Comparison of ENCODE assay signal across 16 mouse cellular contexts in genomic region chr10:69348206-69348605, GRCm38 (mm10). TPM values are rescaled to one million over a fixed set of nuclear protein-coding genes. Genes with fewer than 3 reads are reported as not detected.
DNase-seq lines count a peak whose midpoint lies in the region; ATAC-seq and TF ChIP-seq lines count a peak whose summit lies in the region.
"Had no signal": no experiment of that assay in that cellular context is flagged by ENCODE, and none has a peak within 500 bp of the region (broad histone marks: within the 10 kb centered on the region; RNA-seq: fewer than 3 reads in every experiment).

No protein-coding gene starts in this region.

- peaks cover 75% of the 10 kb centered on the region for H3K36me3 ChIP-seq in heart, embryonic 13.5 days
- peaks cover 78% of the 10 kb centered on the region for H3K36me3 ChIP-seq in lung, embryonic 14.5 days (ENCODE audit: insufficient read depth)
- peaks cover 70% of the 10 kb centered on the region for H3K36me3 ChIP-seq in embryonic facial prominence, embryonic 14.5 days (ENCODE audit: control insufficient read depth, insufficient read depth, low read length)

- peak overlapping the region; percentile 19; the same call in 1 of the 2 replicates for H3K9ac ChIP-seq in heart, embryonic 13.5 days
- H3K9ac ChIP-seq in lung, embryonic 14.5 days = no peak overlapping the region
- H3K9ac ChIP-seq in embryonic facial prominence, embryonic 14.5 days (ENCODE audit: low read depth, low read length) = peak overlapping the region; percentile 22; the same call in 1 of the 2 replicates
- H3K9ac ChIP-seq: stomach, embryonic 15.5 days had no signal

- H3K4me3 ChIP-seq in heart, embryonic 13.5 days = no peak overlapping the region
- H3K4me3 ChIP-seq in lung, embryonic 14.5 days (ENCODE audit: low read depth, low read length) = no peak overlapping the region
- H3K4me3 ChIP-seq in lung, adult 2 months (replicated peaks; ENCODE audit: extremely low read depth, low read depth, low read length) = no peak overlapping the region
- no peak overlapping the region for H3K4me3 ChIP-seq in embryonic facial prominence, embryonic 14.5 days (ENCODE audit: low read depth, low read length)
- H3K4me3 ChIP-seq: stomach, embryonic 15.5 days had no signal

- no peak overlapping the region for H3K27ac ChIP-seq in heart, embryonic 13.5 days (replicated peaks)
- no peak overlapping the region for H3K27ac ChIP-seq in lung, embryonic 14.5 days (ENCODE audit: low read depth)
- 0 out of 2 replicates have a peak overlapping the region, but pooled peaks have one; percentile 28 for H3K27ac ChIP-seq in embryonic facial prominence, embryonic 14.5 days (replicated peaks; ENCODE audit: low read depth, low read length)
- H3K27ac ChIP-seq: stomach, embryonic 15.5 days had no signal

- H3K27me3 ChIP-seq in heart, embryonic 13.5 days (replicated peaks) = no peaks in the 10 kb centered on the region
- H3K27me3 ChIP-seq in lung, embryonic 14.5 days (ENCODE audit: insufficient read depth, low read length) = no peaks in the 10 kb centered on the region
- H3K27me3 ChIP-seq in embryonic facial prominence, embryonic 14.5 days (replicated peaks; ENCODE audit: control insufficient read depth, insufficient read depth, low read length) = no peaks in the 10 kb centered on the region
- H3K27me3 ChIP-seq: stomach, embryonic 15.5 days had no signal

- intact Hi-C loops in heart, postnatal 36 days (cut with DNase I) = no loop called here

- no peak for TF ChIP-seq POLR2A in lung, adult 2 months (IDR thresholded peaks at IDR 0.05; ENCODE audit: borderline replicate concordance, extremely low read depth, low read depth, low read length)

- DNase-seq in heart, postnatal 36 days = no peak
- DNase-seq in lung, embryonic 14.5 days = peak; percentile 15
- no peak for DNase-seq in lung, adult 2 months
- peak; percentile 14 for DNase-seq in embryonic facial prominence, embryonic 14.5 days (ENCODE audit: low spot score)
- DNase-seq in testis, postnatal 14 days (ENCODE audit: low spot score) = no peak
- DNase-seq in cerebellum, adult 11 months = no peak
- no peak for DNase-seq in c-Kit-positive CD71-positive TER-119-positive erythroid progenitor cells, embryonic 14.5 days (ENCODE audit: low spot score)
- DNase-seq: adrenal gland, adult 8-10 months; cerebellum, postnatal 14 days; kidney, adult 8-10 months; kidney, postnatal 4 days; lung, postnatal 36 days; midbrain, embryonic 14.5 days; thymus, postnatal 14 days had no signal

- peaks cover 64% of the 10 kb centered on the region for H3K4me1 ChIP-seq in heart, embryonic 13.5 days
- peaks cover 12% of the 10 kb centered on the region; the same call in 1 of the 2 replicates for H3K4me1 ChIP-seq in lung, embryonic 14.5 days (ENCODE audit: insufficient read depth)
- H3K4me1 ChIP-seq in lung, adult 2 months (ENCODE audit: control insufficient read depth, insufficient read depth, low read length) = peaks cover 5% of the 10 kb centered on the region; the same call in 1 of the 2 replicates
- H3K4me1 ChIP-seq in embryonic facial prominence, embryonic 14.5 days (ENCODE audit: control insufficient read depth, insufficient read depth, low read length) = peaks cover 41% of the 10 kb centered on the region

- TF ChIP-seq CTCF in lung, embryonic 14.5 days (IDR thresholded peaks at IDR 0.05; ENCODE audit: low read depth) = no peak
- TF ChIP-seq CTCF in lung, adult 2 months (IDR thresholded peaks at IDR 0.05; ENCODE audit: insufficient read depth, low read length) = no peak

- no peaks in the 10 kb centered on the region for H3K9me3 ChIP-seq in heart, embryonic 13.5 days
- H3K9me3 ChIP-seq in lung, embryonic 14.5 days (ENCODE audit: low read depth, low read length) = no peaks in the 10 kb centered on the region
- H3K9me3 ChIP-seq in embryonic facial prominence, embryonic 14.5 days (ENCODE audit: control insufficient read depth, low read length) = no peaks in the 10 kb centered on the region
- H3K9me3 ChIP-seq: stomach, embryonic 15.5 days had no signal

- WGBS in heart, embryonic 13.5 days = 68% methylated on average over 8 of the region's 8 CpGs
- 64% methylated on average over 8 of the region's 8 CpGs for WGBS in lung, embryonic 14.5 days
- 65% methylated on average over 8 of the region's 8 CpGs for WGBS in lung, adult 2 months
- WGBS in embryonic facial prominence, embryonic 14.5 days = 32% methylated on average over 8 of the region's 8 CpGs

- ATAC-seq in heart, embryonic 13.5 days (ENCODE audit: extremely low read depth, insufficient number of reproducible peaks, low FRiP score, low TSS enrichment) = no peak
- ATAC-seq in lung, embryonic 14.5 days (ENCODE audit: insufficient read depth) = no peak
- no peak for ATAC-seq in embryonic facial prominence, embryonic 14.5 days (ENCODE audit: low read depth)

- H3K4me2 ChIP-seq in heart, embryonic 13.5 days = peak overlapping the region; percentile 76
- no peak overlapping the region for H3K4me2 ChIP-seq in lung, embryonic 14.5 days
- peak overlapping the region; percentile 26 for H3K4me2 ChIP-seq in embryonic facial prominence, embryonic 14.5 days (ENCODE audit: low read depth, low read length)

RNA-seq across cellular contexts. Expression of gene Cdk1, which starts 4.5 kb away (rescaled TPM):
- 344 and 384 TPM in 2 replicates for polyA plus RNA-seq in heart, embryonic 13.5 days (2015; fragmentation: Nextera tagmentation; extraction: Ambion mirVana)
- total RNA-seq in heart, postnatal 36 days (2021) = 1 to 10 TPM; 2.4 to 2.7 TPM
- polyA plus RNA-seq in lung, embryonic 14.5 days (2014; fragmentation: Nextera tagmentation; extraction: Ambion mirVana) = 684 and 700 TPM in 2 replicates
- polyA plus RNA-seq in lung, adult 2 months (2012; rRNA removed) = 2.9 and 5.8 TPM in 2 replicates
- 397 and 436 TPM in 2 replicates for polyA plus RNA-seq in embryonic facial prominence, embryonic 14.5 days (2014; fragmentation: Nextera tagmentation; extraction: Ambion mirVana)

RNA-seq across cellular contexts. Expression of gene Ank3, which starts 50.4 kb away (rescaled TPM):
- polyA plus RNA-seq in heart, embryonic 13.5 days (2015; fragmentation: Nextera tagmentation; extraction: Ambion mirVana) = 30.8 and 31.1 TPM in 2 replicates
- 10 to 100 TPM; 77.7 to 83.4 TPM for total RNA-seq in heart, postnatal 36 days (2021)
- 16.2 and 17.5 TPM in 2 replicates for polyA plus RNA-seq in lung, embryonic 14.5 days (2014; fragmentation: Nextera tagmentation; extraction: Ambion mirVana)
- polyA plus RNA-seq in lung, adult 2 months (2012; rRNA removed) = 19.2 and 23.3 TPM in 2 replicates
- 22.5 and 23.1 TPM in 2 replicates for polyA plus RNA-seq in embryonic facial prominence, embryonic 14.5 days (2014; fragmentation: Nextera tagmentation; extraction: Ambion mirVana)

Comparison
In these comparisons a context has a peak if more than half of its experiments do, and no peak if none do; other contexts are left out.
1. DNase-seq: peak in lung, embryonic 14.5 days (single experiment) and embryonic facial prominence, embryonic 14.5 days (single experiment); none in heart, postnatal 36 days (0 of 2), lung, adult 2 months (single experiment), testis, postnatal 14 days (single experiment), cerebellum, adult 11 months (single experiment) and c-Kit-positive CD71-positive TER-119-positive erythroid progenitor cells, embryonic 14.5 days (single experiment).
2. RNA of gene Cdk1, which starts 4.5 kb away (polyA plus RNA-seq): 684 to 700 TPM in lung, embryonic 14.5 days, 397 to 436 TPM in embryonic facial prominence, embryonic 14.5 days and 344 to 384 TPM in heart, embryonic 13.5 days; 2.9 to 5.8 TPM in lung, adult 2 months; every median in the first group is over 10 times any median in the second.